Mouse (Mus musculus): ENCODE data around the gene Hdac4.

The Hdac4 gene

GRCm38 (mm10) chr1:92100371-92100891 is 95.1 kb downstream of the Hdac4 start:
- peak; percentile 36 for ATAC-seq (ENCODE audit: low TSS enrichment)

- ATAC-seq (ENCODE audit: low TSS enrichment): peak; percentile 89
These were observed 95.5 kb downstream of the Hdac4 start for GRCm38 (mm10) chr1:92099964-92100363.

- ATAC-seq (ENCODE audit: low TSS enrichment): no peak
These were observed 96.0 kb downstream of the Hdac4 start for GRCm38 (mm10) chr1:92099502-92099901.

- no peak for ATAC-seq (ENCODE audit: low TSS enrichment)
These were observed 97.0 kb downstream of the Hdac4 start for GRCm38 (mm10) chr1:92098456-92098855.

- ATAC-seq (ENCODE audit: low TSS enrichment): peak; percentile 34; the same call in 1 of the 2 replicates
These were observed 98.4 kb downstream of the Hdac4 start for GRCm38 (mm10) chr1:92096991-92097525.

GRCm38 (mm10) chr1:92092286-92092685 is 103.2 kb downstream of the Hdac4 start:
- ATAC-seq (ENCODE audit: low TSS enrichment): peak; percentile 13; the same call in 1 of the 2 replicates

GRCm38 (mm10) chr1:92087821-92088220 is 107.7 kb downstream of the Hdac4 start:
- no peak for ATAC-seq (ENCODE audit: low TSS enrichment)

GRCm38 (mm10) chr1:92087343-92087742 is 108.2 kb downstream of the Hdac4 start:
- ATAC-seq (ENCODE audit: low TSS enrichment): no peak

- no peak for ATAC-seq (ENCODE audit: low TSS enrichment)
These were observed 108.7 kb downstream of the Hdac4 start for GRCm38 (mm10) chr1:92086841-92087240.

- no peak for ATAC-seq (ENCODE audit: low TSS enrichment)
These were observed 109.2 kb downstream of the Hdac4 start for GRCm38 (mm10) chr1:92086277-92086813.

GRCm38 (mm10) chr1:92084738-92085137 is 110.8 kb downstream of the Hdac4 start:
- no peak for ATAC-seq (ENCODE audit: low TSS enrichment)

- no peak for ATAC-seq (ENCODE audit: low TSS enrichment)
These were observed 111.5 kb downstream of the Hdac4 start for GRCm38 (mm10) chr1:92084004-92084403.

- no peak for ATAC-seq (ENCODE audit: low TSS enrichment)
These were observed 112.5 kb downstream of the Hdac4 start for GRCm38 (mm10) chr1:92082837-92083541.

GRCm38 (mm10) chr1:92082156-92082836 is 113.2 kb downstream of the Hdac4 start:
- ATAC-seq (ENCODE audit: low TSS enrichment): no peak

GRCm38 (mm10) chr1:92079982-92080537 is 115.4 kb downstream of the Hdac4 start:
- ATAC-seq (ENCODE audit: low TSS enrichment): no peak

GRCm38 (mm10) chr1:92075312-92075711 is 120.2 kb downstream of the Hdac4 start:
- ATAC-seq (ENCODE audit: low TSS enrichment): no peak

- ATAC-seq (ENCODE audit: low TSS enrichment): no peak
These were observed 120.8 kb downstream of the Hdac4 start for GRCm38 (mm10) chr1:92074655-92075054.

GRCm38 (mm10) chr1:92069932-92070677 is 125.4 kb downstream of the Hdac4 start:
- no peak for ATAC-seq (ENCODE audit: low TSS enrichment)

- ATAC-seq (ENCODE audit: low TSS enrichment): no peak
These were observed 126.0 kb downstream of the Hdac4 start for GRCm38 (mm10) chr1:92069464-92069863.

- no peak for ATAC-seq (ENCODE audit: low TSS enrichment)
These were observed 131.2 kb downstream of the Hdac4 start for GRCm38 (mm10) chr1:92064307-92064706.

GRCm38 (mm10) chr1:92063271-92063670 is 132.2 kb downstream of the Hdac4 start:
- no peak for ATAC-seq (ENCODE audit: low TSS enrichment)
